Mouse (Mus musculus) limb, embryonic 14.5 days (tissue): ENCODE measurements at regions not wholly inside any gene's neighbourhood (a gene's known extent, or its start where the extent isn't known, plus 50 kb on each side); places are given as distances from the start of the nearest gene placed in this dataset.

Experiments used
- ATAC-seq: fragments of 200-750 bp; cut with Nextera tagmentation; 2 replicates; pipeline ENCODE4 v1.8.0; 2017; ENCODE audit warnings: low read depth, moderate number of reproducible peaks, moderate TSS enrichment; ENCODE audit not compliant: low FRiP score
- DNase-seq: peaks from one replicate; pipeline ENCODE4 v3.0.0-alpha.2; 2015; ENCODE audit warnings: low spot score
- H3K27ac ChIP-seq: fragments of 300-500 bp; sonication (generic); replicated peaks from 2 replicates; pipeline ENCODE4 v1.5.1; 2014; ENCODE audit warnings: low read depth, mild to moderate bottlenecking, low read length, moderate library complexity, mixed read lengths
- H3K27me3 ChIP-seq: fragments of 300-500 bp; sonication (generic); 2 replicates; pipeline ENCODE4 v1.6.1; 2014; ENCODE audit warnings: low read length, mixed read lengths; ENCODE audit not compliant: control insufficient read depth, insufficient read depth
- H3K36me3 ChIP-seq: fragments of 300-500 bp; sonication (generic); 2 replicates; pipeline ENCODE4 v1.6.1; 2014; ENCODE audit warnings: mild to moderate bottlenecking, low read length, moderate library complexity, mixed read lengths; ENCODE audit not compliant: control insufficient read depth, insufficient read depth
- H3K4me1 ChIP-seq: fragments of 300-500 bp; sonication (generic); 2 replicates; pipeline ENCODE4 v1.6.1; 2014; ENCODE audit warnings: antibody characterized with exemption, low read length, mixed read lengths; ENCODE audit not compliant: control insufficient read depth, insufficient read depth
- H3K4me2 ChIP-seq: fragments of 300-500 bp; sonication (generic); replicated peaks from 2 replicates; pipeline ENCODE4 v1.6.1; 2014; ENCODE audit warnings: low read depth, mild to moderate bottlenecking, low read length, moderate library complexity; ENCODE audit not compliant: severe bottlenecking
- H3K4me3 ChIP-seq: fragments of 300-500 bp; sonication (generic); replicated peaks from 2 replicates; pipeline ENCODE4 v1.5.1; 2014; ENCODE audit warnings: low read length
- H3K9ac ChIP-seq: fragments of 300-500 bp; sonication (generic); 2 replicates; pipeline ENCODE4 v1.6.1; 2014; ENCODE audit warnings: mild to moderate bottlenecking, low read depth, low read length, moderate library complexity; ENCODE audit not compliant: severe bottlenecking
- H3K9me3 ChIP-seq: fragments of 300-500 bp; sonication (generic); 2 replicates; pipeline ENCODE4 v1.6.1; 2016; ENCODE audit warnings: low read length; ENCODE audit not compliant: control insufficient read depth
- POLR2A ChIP-seq: fragments of 200-500 bp; IDR thresholded peaks from 2 replicates; pipeline ENCODE4 v1.8.0; 2012; ENCODE audit warnings: inconsistent platforms, mild to moderate bottlenecking, moderate library complexity, borderline replicate concordance; ENCODE audit not compliant: insufficient read depth, insufficient read length; ENCODE audit errors: extremely low read depth
- WGBS: fragments of 180-500 bp; shearing (Covaris S2); extraction: QIAGEN DNeasy Blood & Tissue Kit; methylation state at CpG from one replicate; pipeline ENCODE4 v1.1.7; 2014; 5-methylcytosine and 5-hydroxymethylcytosine counted together

- DNase-seq (no peak), ATAC-seq (no peak)
- H3K36me3 ChIP-seq: no peaks in the 10 kb centered on the region
- TF ChIP-seq POLR2A: no peak
- H3K27me3 ChIP-seq: no peaks in the 10 kb centered on the region
- H3K27ac ChIP-seq: no peak overlapping the region
- WGBS: 83% methylated on average over 5 of the region's 5 CpGs
- no peak overlapping the region for H3K4me3 ChIP-seq
- no peak overlapping the region for H3K9ac ChIP-seq
- no peak overlapping the region for H3K4me2 ChIP-seq
- H3K4me1 ChIP-seq: no peaks in the 10 kb centered on the region
- no peaks in the 10 kb centered on the region for H3K9me3 ChIP-seq
These were observed 60.5 kb upstream of the Cnih3 start for GRCm38 (mm10) chr1:181291966-181292365.

DNA sequence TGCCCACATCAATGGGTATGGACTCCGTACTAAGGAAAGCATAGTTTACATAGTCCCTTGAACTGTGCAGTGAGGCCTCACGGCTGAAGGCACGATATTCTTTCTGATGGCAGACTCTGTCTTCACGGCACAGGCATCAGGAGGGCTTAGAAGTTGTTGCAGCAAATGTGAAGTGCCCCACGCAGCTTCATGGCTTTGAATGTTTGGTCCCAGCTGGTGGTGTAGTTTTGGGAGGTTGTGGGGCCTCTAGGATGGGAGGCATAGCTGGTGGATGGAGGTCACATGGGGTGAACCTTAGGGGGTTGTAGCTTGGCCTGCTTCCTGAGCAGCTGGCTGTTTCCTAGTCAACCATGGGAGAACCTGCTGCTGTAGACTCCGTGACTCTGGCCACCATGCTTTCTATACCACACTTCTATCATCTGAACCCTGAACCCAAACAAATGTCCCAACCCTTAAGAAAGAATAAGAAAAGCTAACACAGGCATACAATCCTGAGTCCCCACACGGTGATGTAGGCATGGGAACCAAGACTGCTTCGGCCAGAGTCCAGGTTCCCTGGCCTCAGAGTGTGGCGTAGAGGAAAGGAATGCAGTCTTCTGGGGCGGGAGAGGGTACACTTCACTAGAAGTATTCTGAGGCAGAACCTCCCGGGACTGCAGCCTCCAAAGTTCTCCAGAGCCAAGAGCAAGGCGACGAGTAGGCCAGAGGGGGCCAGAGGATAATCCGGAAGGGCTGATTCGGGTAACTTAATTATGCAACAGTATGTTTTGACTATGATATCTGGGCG is 59.2 kb upstream of the Cnih3 start:
- H3K4me2 ChIP-seq: no peak overlapping the region
- DNase-seq (no peak), ATAC-seq (no peak)
- WGBS: 88% methylated on average over 16 of the region's 16 CpGs
- H3K9ac ChIP-seq: no peak overlapping the region
- no peaks in the 10 kb centered on the region for H3K27me3 ChIP-seq
- no peak overlapping the region for H3K27ac ChIP-seq
- TF ChIP-seq POLR2A: no peak
- no peak overlapping the region for H3K4me3 ChIP-seq
- H3K4me1 ChIP-seq: no peaks in the 10 kb centered on the region
- no peaks in the 10 kb centered on the region for H3K9me3 ChIP-seq
- H3K36me3 ChIP-seq: no peaks in the 10 kb centered on the region

DNA sequence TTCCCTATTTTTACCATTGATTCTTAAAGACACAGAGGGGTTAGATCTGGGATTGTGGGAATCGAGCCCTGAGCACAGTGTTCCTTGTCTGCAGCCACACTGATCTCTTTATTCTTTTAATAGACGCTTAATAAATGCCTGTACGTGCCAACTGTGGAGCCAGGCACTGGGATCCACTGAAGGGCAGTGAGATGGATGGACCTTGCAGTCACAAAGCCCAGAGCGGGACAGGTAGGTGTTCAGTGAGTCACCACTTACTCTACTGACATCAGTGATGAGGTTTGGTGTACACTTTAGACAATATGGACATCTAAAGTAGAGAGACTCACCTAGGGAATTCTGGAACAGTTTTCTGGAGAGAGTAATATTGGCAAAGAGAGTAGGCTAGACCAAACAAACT is 56.8 kb upstream of the Cnih3 start:
- H3K27me3 ChIP-seq: no peaks in the 10 kb centered on the region
- H3K4me3 ChIP-seq: no peak overlapping the region
- DNase-seq (no peak), ATAC-seq (no peak)
- no peak for TF ChIP-seq POLR2A
- H3K27ac ChIP-seq: no peak overlapping the region
- H3K4me2 ChIP-seq: no peak overlapping the region
- H3K9ac ChIP-seq: no peak overlapping the region
- 82% methylated on average over 4 of the region's 4 CpGs for WGBS
- no peaks in the 10 kb centered on the region for H3K36me3 ChIP-seq
- H3K9me3 ChIP-seq: no peaks in the 10 kb centered on the region
- no peaks in the 10 kb centered on the region for H3K4me1 ChIP-seq

- no peak overlapping the region for H3K4me2 ChIP-seq
- DNase-seq: no peak
- H3K27ac ChIP-seq: no peak overlapping the region
- no peak overlapping the region for H3K9ac ChIP-seq
- H3K4me1 ChIP-seq: no peaks in the 10 kb centered on the region
- H3K9me3 ChIP-seq: no peaks in the 10 kb centered on the region
- no peaks in the 10 kb centered on the region for H3K36me3 ChIP-seq
- no peak for ATAC-seq
- no peak for TF ChIP-seq POLR2A
- no peaks in the 10 kb centered on the region for H3K27me3 ChIP-seq
- H3K4me3 ChIP-seq: no peak overlapping the region
- 59% methylated on average over 5 of the region's 5 CpGs for WGBS
These were observed 54.4 kb upstream of the Cnih3 start for GRCm38 (mm10) chr1:181298063-181298462.

DNA sequence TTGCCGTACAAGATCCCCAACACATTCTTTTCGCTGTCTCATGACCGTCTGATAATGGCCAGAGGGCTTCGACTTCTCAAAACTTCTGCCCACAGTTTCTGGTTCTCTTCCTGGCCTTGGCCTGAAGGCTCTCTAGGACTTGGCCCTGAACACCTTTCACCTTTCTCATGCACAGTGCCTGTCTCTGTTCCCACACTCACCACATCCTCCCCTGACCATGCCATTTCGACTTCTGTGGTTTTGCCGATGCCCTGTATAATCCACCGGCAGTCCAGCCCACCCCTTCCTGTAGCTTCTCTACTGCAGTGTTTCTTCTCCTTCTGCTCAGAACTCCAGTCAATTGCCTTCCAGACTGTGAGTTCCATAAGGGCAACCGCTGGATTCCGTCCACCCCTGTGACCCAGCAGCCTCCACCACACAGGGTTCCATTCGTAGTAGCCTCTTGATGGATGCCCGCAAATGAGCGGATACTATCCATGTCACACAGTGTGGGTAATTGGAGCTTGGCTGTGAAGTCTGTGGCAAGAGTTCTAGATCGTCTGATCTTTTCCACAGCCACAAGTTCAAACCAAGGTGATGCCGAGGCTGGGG is 53.3 kb upstream of the Cnih3 start:
- WGBS: 84% methylated on average over 14 of the region's 14 CpGs

More for the DNA sequence above, 53.3 kb upstream of the Cnih3 start:
- no peaks in the 10 kb centered on the region for H3K27me3 ChIP-seq
- H3K9me3 ChIP-seq: no peaks in the 10 kb centered on the region
- no peak overlapping the region for H3K9ac ChIP-seq
- ATAC-seq (no peak), DNase-seq (no peak)
- no peaks in the 10 kb centered on the region for H3K4me1 ChIP-seq
- H3K4me3 ChIP-seq: no peak overlapping the region
- TF ChIP-seq POLR2A: no peak
- no peak overlapping the region for H3K27ac ChIP-seq
- no peaks in the 10 kb centered on the region for H3K36me3 ChIP-seq
- H3K4me2 ChIP-seq: no peak overlapping the region
